Mouse (Mus musculus) brain, embryonic 14.5 days (tissue): ENCODE results near the gene Lgmn. TPM values are rescaled to one million over a fixed set of nuclear protein-coding genes. Genes with fewer than 3 reads are reported as not detected.

Experiments
- DNase-seq: peaks from one replicate; pipeline ENCODE4 v3.0.0-alpha.2; 2011; ENCODE audit warnings: low read depth
- CTCF ChIP-seq: fragments of 200-500 bp; IDR thresholded peaks from 2 replicates; pipeline ENCODE4 v1.5.1; 2012; ENCODE audit warnings: inconsistent platforms, mild to moderate bottlenecking, moderate library complexity, borderline replicate concordance; ENCODE audit not compliant: insufficient read depth, insufficient read length; ENCODE audit errors: extremely low read depth
- POLR2A ChIP-seq: fragments of 200-500 bp; IDR thresholded peaks from 2 replicates; pipeline ENCODE4 v1.6.1; 2012; ENCODE audit warnings: mild to moderate bottlenecking, inconsistent platforms, borderline replicate concordance; ENCODE audit not compliant: poor library complexity, insufficient read depth, insufficient read length, severe bottlenecking; ENCODE audit errors: extremely low read depth
- polyA plus RNA-seq: library from polyadenylated mRNA; depleted of rRNA; stranded (reverse); fragments of >200 nt; gene quantifications from 2 replicates; pipeline ENCODE4 v1.2.3, GENCODE M21; 2012

Lgmn gene
- polyA plus RNA-seq, 1 experiment = 61.8 TPM

DNA sequence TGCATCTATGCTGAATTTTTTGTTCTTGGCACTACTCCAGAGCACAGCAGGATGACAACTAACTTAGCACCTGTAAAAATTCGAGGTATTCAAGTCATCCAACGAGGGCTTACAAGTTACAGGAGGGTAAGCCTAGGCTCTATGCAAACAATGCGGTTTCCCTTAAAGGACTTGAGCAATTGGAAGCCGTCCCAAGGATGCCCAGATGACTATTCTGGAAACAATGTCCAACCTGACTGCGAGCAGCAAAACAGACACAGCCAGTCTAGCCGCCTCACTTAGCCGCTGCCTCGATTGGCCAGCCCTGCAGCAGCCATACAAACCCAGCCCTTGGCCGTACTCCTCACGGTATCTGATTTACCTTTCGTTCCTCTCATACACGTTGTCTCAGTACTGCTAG, 7.4 kb downstream of the Lgmn start:
- TF ChIP-seq CTCF (no peak), POLR2A (no peak)
- DNase-seq = no peak

DNA sequence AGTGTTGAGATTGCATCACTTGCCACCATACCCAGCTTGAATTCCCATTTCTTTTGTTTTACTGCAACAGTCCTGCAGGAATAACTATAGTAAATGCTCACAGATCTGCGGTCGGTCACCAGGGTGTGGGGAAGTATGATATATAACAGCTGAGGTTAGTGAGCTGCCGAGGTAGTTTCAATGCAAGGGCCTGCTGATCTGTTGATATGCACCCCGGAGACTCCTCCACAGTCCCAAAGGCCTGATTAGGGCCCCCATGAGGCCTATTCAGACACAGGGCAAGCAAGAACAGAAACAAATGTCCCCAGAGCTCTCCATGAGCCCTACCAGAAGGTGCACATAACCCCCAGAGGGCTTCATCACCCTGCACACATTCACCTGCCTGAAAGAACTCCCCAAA, 9.4 kb downstream of the Lgmn start:
- no peak for DNase-seq
- TF ChIP-seq CTCF = no peak
- no peak for TF ChIP-seq POLR2A

DNA sequence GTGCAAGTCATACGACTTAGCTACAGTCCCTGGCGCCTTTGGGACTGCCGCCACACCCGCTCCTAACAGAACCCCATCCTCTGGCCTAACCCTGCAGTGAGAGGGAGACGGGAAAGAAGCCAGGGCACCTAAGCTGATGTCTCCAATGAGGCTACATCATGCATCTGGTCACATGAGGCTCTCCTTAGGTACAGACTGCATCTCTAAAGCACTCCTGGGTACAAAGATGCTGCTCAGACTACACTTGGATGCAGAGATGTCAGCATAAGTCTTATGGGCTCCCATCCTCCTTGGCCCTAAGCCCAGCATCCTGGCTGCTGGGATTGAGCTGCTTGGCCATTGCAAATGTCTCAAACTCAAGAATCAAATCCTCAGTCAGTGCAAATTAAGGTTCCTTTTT, 10.0 kb downstream of the Lgmn start:
- TF ChIP-seq CTCF (no peak), POLR2A (no peak)

DNA sequence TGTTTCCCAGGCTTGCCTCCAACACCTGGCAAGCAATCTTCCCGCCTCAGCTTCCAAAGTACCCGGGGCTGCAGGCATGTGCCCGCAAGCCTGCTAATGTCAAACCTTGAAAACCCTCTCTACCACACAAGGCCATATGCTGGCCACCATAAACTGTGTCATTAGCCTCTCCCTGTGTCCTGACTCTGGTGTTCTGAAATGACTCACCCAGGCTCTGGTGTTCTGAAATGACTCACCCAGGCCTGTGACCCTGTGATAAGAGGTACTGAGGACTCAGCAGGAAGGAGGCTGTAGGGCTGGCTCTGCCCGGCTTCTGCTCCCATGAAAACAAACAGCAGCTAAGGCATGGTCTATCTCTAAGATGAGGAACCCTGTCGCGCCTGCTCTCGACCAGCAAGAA, 13.3 kb downstream of the Lgmn start:
- DNase-seq = no peak
- TF ChIP-seq POLR2A (no peak), CTCF (no peak)

More for the DNA sequence above, 10.0 kb downstream of the Lgmn start:
- no peak for DNase-seq

DNA sequence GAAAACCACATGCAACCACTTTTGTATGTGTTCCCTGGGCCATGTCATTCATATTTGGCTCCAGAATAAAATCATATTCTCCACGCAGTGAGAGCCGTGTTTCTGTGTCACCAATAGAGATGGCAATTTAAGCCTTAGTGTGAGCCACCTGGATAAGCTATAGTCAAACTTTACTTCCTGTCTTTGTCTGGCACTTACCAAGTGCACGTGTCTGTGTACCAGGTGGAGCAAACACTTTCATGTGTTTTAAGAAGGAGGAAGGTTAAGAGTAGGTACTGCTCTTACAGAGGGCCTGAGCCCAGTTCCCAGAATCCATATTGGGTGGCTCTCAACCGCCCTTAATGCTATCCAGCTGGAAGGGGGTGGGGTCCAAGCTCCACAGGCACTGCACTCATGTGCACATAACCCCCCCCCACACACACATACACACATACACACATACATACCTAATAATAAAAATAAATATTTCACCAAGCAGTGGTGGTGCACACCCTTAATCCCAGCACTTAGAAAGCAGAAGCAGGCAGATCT, 14.5 kb downstream of the Lgmn start:
- DNase-seq = no peak

DNA sequence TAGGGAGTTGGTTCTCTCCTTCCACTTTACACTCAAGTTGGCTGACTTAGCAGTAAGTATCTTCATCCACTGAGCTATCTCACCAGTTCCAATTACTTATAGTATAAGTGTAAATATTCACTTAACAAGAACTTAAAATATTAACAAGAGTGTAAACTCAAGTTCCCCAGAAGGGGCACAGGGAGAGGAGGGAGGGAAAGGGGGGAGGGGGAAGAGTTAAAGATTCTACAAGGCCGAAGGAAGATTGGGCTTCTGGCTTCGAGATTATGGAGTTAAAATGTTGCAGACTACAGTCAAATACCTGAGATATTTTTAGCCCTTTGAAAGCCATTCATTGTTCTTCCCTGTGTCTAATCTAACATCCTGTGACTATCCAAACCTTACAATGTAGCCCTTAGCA, 15.2 kb downstream of the Lgmn start:
- no peak for DNase-seq
- TF ChIP-seq POLR2A (no peak), CTCF (no peak)

More for the DNA sequence above, 14.5 kb downstream of the Lgmn start:
- no peak for TF ChIP-seq CTCF
- no peak for TF ChIP-seq POLR2A

DNA sequence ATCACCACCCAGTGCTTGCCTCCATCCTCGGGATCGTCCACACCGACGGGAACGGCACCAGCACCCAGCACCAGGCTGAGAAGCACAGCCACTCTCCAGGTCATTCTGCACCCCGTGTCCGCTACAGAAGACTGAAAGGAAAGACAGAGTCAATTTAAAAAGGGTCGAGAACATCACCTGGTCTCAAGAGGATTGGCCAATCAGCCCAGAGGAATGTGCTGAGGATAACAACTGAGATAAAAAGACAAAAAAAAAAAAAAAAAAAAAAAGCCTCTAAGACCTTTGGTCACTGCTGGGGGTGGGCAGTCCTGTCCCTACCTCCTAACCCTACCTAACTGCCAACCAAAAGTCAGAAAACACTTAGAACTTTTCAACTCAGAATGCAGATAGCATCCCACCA, 16.0 kb downstream of the Lgmn start:
- TF ChIP-seq POLR2A (no peak), CTCF (no peak)
- no peak for DNase-seq

DNA sequence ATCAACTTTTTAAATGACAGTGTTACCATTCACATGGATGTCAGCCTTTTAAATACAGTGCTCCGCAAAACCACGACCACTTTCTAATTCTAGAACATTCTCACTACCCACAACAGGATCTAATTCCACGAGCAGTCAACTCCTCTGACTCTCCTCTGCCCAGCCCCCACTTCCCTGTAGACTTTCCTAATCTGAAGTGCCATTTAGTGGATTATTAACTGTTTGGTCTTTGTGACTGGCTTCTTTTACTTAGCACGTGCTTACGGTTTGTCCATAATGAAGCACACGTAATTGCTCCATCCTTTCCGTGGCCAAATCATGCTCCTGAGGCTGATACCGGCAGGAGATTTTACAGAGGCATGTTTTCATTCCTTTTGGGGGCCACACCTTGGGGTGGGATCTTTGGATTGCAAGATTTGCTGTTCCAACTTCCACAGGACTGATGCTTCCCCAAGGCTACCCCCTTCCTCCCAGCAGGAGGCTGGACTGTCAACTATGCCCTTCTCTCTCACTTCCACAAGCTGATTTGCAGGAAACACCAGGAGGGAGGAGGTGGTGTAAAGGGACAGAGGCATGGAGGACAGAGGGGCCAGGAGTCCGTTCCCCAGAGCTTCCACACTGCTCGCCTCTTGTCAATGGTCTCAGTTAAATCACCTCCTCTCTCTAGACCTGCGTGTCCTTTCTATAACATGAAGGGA, 16.8 kb downstream of the Lgmn start:
- DNase-seq = no peak
- TF ChIP-seq POLR2A (no peak), CTCF (no peak)

DNA sequence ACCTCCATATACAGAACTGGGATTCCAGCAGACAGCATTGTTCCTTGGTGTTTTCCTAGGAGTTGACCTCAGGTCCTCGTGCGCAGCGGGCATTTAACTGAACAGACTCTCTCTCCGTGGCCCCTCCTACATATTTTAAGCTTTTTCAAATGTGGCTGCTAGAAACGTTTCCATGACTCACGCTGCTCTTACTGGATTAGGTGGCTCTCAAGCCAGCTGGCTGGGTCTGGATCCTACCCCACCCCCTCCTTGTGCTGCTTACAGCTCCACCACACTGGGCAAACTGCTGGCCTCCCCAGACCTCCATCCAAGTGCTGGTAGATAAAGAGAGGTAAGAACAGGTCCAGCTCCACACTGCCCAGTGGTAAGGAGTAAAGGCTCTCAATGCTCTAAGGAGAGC, 17.5 kb downstream of the Lgmn start:
- DNase-seq = no peak
- no peak for TF ChIP-seq CTCF
- no peak for TF ChIP-seq POLR2A

DNA sequence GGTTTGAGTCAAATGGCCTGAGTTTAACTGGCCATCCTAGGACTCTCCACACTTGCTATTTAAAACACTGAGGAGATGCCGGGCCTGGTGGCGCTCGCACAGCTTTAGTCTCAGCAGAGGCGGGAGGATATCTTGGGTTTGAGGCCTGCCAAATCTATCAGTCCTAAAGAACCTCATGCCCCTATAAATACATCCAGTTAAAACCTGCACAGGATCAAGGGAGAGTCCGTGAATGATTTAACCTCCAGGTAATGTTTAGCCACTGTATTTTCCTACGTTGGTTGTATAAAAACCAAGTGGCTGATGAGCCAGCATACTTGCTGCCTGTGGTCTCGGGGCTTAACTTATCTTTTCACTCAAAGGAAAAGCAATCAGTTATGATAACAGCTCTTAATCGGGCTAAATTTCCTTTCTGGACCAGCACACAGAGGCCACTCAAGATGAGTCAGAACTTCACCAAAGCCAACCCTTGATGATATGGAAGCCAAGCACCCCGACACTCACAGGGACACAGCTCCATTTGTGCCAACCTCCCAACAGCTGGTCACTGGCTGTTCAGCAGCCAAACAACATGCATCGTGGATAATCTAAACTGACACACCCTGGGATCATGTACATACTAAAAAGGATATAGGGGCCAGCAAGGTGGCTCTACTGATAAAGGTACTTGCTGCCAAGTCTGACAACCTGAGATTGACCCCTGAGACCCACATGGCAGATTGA, 19.3 kb downstream of the Lgmn start:
- TF ChIP-seq CTCF = no peak
- no peak for TF ChIP-seq POLR2A
- DNase-seq = no peak

DNA sequence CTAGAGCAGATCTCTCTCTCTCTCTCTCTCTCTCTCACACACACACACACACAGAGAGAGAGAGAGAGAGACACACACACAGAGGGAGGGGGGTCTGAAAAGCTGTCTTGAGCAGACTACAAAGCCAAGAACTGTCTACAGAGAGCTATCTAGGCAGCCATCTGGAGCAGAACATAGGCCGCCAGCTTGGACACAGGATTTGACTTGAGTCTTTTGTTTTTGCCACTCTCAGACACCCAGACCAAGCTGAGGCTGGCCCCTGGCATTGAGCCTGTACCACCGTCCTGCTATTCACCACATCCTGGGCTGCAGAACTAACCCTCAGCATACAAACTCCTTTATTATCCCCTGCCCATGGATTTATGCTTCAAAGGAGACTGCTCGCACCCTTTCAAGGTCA, 20.1 kb downstream of the Lgmn start:
- DNase-seq = peak; percentile 70
- TF ChIP-seq CTCF (no peak), POLR2A (no peak)
